Mouse (Mus musculus): Measurements from ENCODE around the gene Kcnk5. TPM values are rescaled to one million over a fixed set of nuclear protein-coding genes. Genes with fewer than 3 reads are reported as not detected.

Gene Kcnk5
- total and polyA plus RNA-seq, 3 experiments: 9.3 to 10.9 TPM; not detected in 1

GRCm38 (mm10) chr14:20179080-20179479, 2.5 kb downstream of the Kcnk5 start:
- Histone ChIP-seq H3K9me3 (replicated peaks; ENCODE audit: insufficient read depth, low read length) (no peaks in the 10 kb centered on the region), H3K79me2 (ENCODE audit: control insufficient read depth, insufficient read depth, low read length, poor library complexity) (peaks cover 26% of the 10 kb centered on the region), H3K9ac (ENCODE audit: control insufficient read depth, low read depth, low read length, poor library complexity, severe bottlenecking) (no peak overlapping the region), H3K36me3 (ENCODE audit: control insufficient read depth in 1 of 2, insufficient read depth in 2 of 2, low read length in 2 of 2) (peaks cover 0 to 21% of the 10 kb centered on the region in 2 experiments; a peak in 2 of 4 replicates), H3K27me3 (ENCODE audit: control insufficient read depth in 1 of 2, insufficient read depth in 2 of 2, low read length in 2 of 2) (no peaks in the 10 kb centered on the region), H3K4me3 (ENCODE audit: control insufficient read depth in 1 of 2, insufficient read depth in 1 of 2, low read depth in 2 of 2, low read length in 2 of 2) (peak overlapping the region; percentile 21 to 84; a peak in 3 of 4 replicates), H3K4me1 (ENCODE audit: control insufficient read depth in 1 of 2, insufficient read depth in 2 of 2, low read length in 2 of 2) (peaks cover 2 to 23% of the 10 kb centered on the region in 2 experiments; a peak in 3 of 4 replicates), H3K27ac (ENCODE audit: control insufficient read depth, low read depth, low read length) (peak overlapping the region; percentile 13)
- TF ChIP-seq RCOR1 (IDR thresholded peaks at IDR 0.05; ENCODE audit: low read depth, low read length) (peak; percentile 60), POLR2AphosphoS2 (IDR thresholded peaks at IDR 0.05; ENCODE audit: low read length) (no peak), MAX (IDR thresholded peaks at IDR 0.05; ENCODE audit: low read length) (no peak), ZNF384 (IDR thresholded peaks at IDR 0.05; ENCODE audit: low read depth, low read length) (peak; percentile 74), SIN3A (IDR thresholded peaks at IDR 0.05; ENCODE audit: low read length) (peak; percentile 42), TBP (IDR thresholded peaks at IDR 0.05; ENCODE audit: low read depth, low read length) (peak; percentile 65), UBTF (IDR thresholded peaks at IDR 0.05; ENCODE audit: borderline replicate concordance, insufficient read depth, low read depth, low read length) (no peak), NELFE (IDR thresholded peaks at IDR 0.05; ENCODE audit: low read depth, low read length) (no peak), GATA1 (IDR thresholded peaks at IDR 0.05; ENCODE audit: low read depth, low read length) (peak; percentile 19; the same call in 1 of the 2 replicates), USF1 (IDR thresholded peaks at IDR 0.05; ENCODE audit: low read depth, low read length) (no peak), CHD2 (IDR thresholded peaks at IDR 0.05; ENCODE audit: low read length) (no peak), BHLHE40 (IDR thresholded peaks at IDR 0.05; ENCODE audit: borderline replicate concordance, low read depth, low read length) (no peak), ELF1 (IDR thresholded peaks at IDR 0.05; ENCODE audit: low read depth, low read length) (no peak), ZKSCAN1 (IDR thresholded peaks at IDR 0.05; ENCODE audit: low read depth, low read length) (no peak), ETS1 (IDR thresholded peaks at IDR 0.05; ENCODE audit: low read depth, low read length) (0 out of 2 replicates have a peak, but pooled peaks have one; percentile 21)
- peak; percentile 82 for DNase-seq (ENCODE audit: low read depth, low spot score)

DNA sequence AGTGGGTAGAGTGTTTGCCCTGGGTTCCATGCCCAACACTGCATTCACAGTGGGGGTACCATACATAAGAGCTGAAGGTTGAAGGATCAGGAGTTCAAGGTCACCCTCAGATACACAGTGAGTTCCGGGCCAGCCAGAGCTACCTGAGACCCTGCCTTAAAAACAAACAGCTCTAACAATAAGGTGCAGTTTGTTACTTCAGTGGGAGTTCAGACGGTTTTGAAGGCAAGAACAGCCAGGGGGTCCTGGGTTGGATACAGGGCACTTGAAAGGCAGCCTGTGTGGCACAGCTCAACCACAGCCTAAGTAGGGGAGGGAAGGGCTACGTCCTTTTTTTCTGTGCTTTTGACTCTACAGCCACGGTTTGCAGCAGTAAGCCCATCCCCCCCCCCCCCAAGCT, 3.0 kb downstream of the Kcnk5 start:
- Histone ChIP-seq H3K79me2 (ENCODE audit: control insufficient read depth, insufficient read depth, low read length, poor library complexity) (peaks cover 26% of the 10 kb centered on the region), H3K27ac (ENCODE audit: control insufficient read depth, low read depth, low read length) (peak overlapping the region; percentile 8; the same call in 1 of the 2 replicates), H3K27me3 (ENCODE audit: control insufficient read depth in 1 of 2, insufficient read depth in 2 of 2, low read length in 2 of 2) (no peaks in the 10 kb centered on the region), H3K4me1 (ENCODE audit: control insufficient read depth in 1 of 2, insufficient read depth in 2 of 2, low read length in 2 of 2) (peaks cover 2 to 23% of the 10 kb centered on the region in 2 experiments; a peak in 3 of 4 replicates), H3K9me3 (replicated peaks; ENCODE audit: insufficient read depth, low read length) (no peaks in the 10 kb centered on the region), H3K9ac (ENCODE audit: control insufficient read depth, low read depth, low read length, poor library complexity, severe bottlenecking) (no peak overlapping the region), H3K4me3 (ENCODE audit: control insufficient read depth in 1 of 2, insufficient read depth in 1 of 2, low read depth in 2 of 2, low read length in 2 of 2) (peak overlapping the region in 1 of 2 experiments; percentile 84; a peak in 1 of 4 replicates), H3K36me3 (ENCODE audit: control insufficient read depth in 1 of 2, insufficient read depth in 2 of 2, low read length in 2 of 2) (peaks cover 0 to 21% of the 10 kb centered on the region in 2 experiments; a peak in 2 of 4 replicates)
- peak; percentile 17 for DNase-seq (ENCODE audit: low read depth, low spot score)
- TF ChIP-seq USF1 (IDR thresholded peaks at IDR 0.05; ENCODE audit: low read depth, low read length) (no peak), MEF2A (IDR thresholded peaks at IDR 0.05; ENCODE audit: extremely low read depth, insufficient replicate concordance, low read depth, low read length, poor library complexity, severe bottlenecking) (no peak), RCOR1 (IDR thresholded peaks at IDR 0.05; ENCODE audit: low read depth, low read length) (no peak), ZNF384 (IDR thresholded peaks at IDR 0.05; ENCODE audit: low read depth, low read length) (no peak), TAL1 (IDR thresholded peaks at IDR 0.05; ENCODE audit: low read length) (no peak), BHLHE40 (IDR thresholded peaks at IDR 0.05; ENCODE audit: borderline replicate concordance, low read depth, low read length) (no peak), HCFC1 (IDR thresholded peaks at IDR 0.05; ENCODE audit: low read depth, low read length) (no peak), EP300 (IDR thresholded peaks at IDR 0.05; ENCODE audit: low read depth in 1 of 2, low read length in 2 of 2) (no peak)

Data from MEL (cell line).